11 mouse cellular contexts compared by ENCODE assay signal in the genomic region with DNA sequence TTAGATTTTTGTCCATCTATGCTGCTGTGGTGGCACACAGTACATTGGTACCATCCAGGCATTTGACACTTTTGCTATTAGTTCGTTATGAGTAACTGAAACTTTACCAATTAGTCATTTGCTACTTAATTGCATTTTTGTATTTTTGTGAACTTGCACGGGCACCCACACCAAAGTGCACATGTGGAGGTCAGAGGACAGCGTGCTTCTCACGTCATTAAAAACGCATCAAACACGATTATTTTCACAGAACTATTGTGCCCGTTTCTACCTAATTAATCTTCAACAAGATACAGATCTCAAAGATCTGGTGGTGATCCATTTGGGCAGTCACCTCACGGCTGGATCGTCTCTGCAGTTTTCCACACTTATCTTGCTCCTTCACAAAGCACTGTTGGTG.
DNase-seq lines count a peak whose midpoint lies in the region; ATAC-seq and TF ChIP-seq lines count a peak whose summit lies in the region.
"Had no signal": no experiment of that assay in that cellular context is flagged by ENCODE, and none has a peak within 500 bp of the region (broad histone marks: within the 10 kb centered on the region; RNA-seq: fewer than 3 reads in every experiment).

No protein-coding gene starts in this region.

- no peak overlapping the region for H3K4me3 ChIP-seq in heart, embryonic 14.5 days (ENCODE audit: control insufficient read depth in 1 of 2, insufficient read depth in 1 of 2, low read depth in 1 of 2, low read length in 2 of 2)
- no peak overlapping the region for H3K4me3 ChIP-seq in heart, embryonic 10.5 days
- no peak overlapping the region for H3K4me3 ChIP-seq in lung, embryonic 15.5 days
- no peak overlapping the region for H3K4me3 ChIP-seq in lung, postnatal 0 days (ENCODE audit: low read depth, low read length)
- H3K4me3 ChIP-seq in forebrain, postnatal 0 days (ENCODE audit: low read depth, low read length) = no peak overlapping the region
- H3K4me3 ChIP-seq in midbrain, embryonic 13.5 days (replicated peaks) = no peak overlapping the region

- no peaks in the 10 kb centered on the region for H3K36me3 ChIP-seq in heart, embryonic 14.5 days (ENCODE audit: control insufficient read depth, insufficient read depth, low read length)
- no peaks in the 10 kb centered on the region for H3K36me3 ChIP-seq in heart, embryonic 10.5 days
- H3K36me3 ChIP-seq in lung, embryonic 15.5 days = no peaks in the 10 kb centered on the region
- H3K36me3 ChIP-seq in lung, postnatal 0 days (ENCODE audit: insufficient read depth, low read length) = no peaks in the 10 kb centered on the region
- H3K36me3 ChIP-seq in forebrain, postnatal 0 days (ENCODE audit: insufficient read depth) = no peaks in the 10 kb centered on the region
- H3K36me3 ChIP-seq in midbrain, embryonic 13.5 days = no peaks in the 10 kb centered on the region

- WGBS in heart, embryonic 14.5 days = 38% methylated on average over 9 of the region's 9 CpGs
- 26% methylated on average over 9 of the region's 9 CpGs for WGBS in heart, embryonic 10.5 days
- 21% methylated on average over 9 of the region's 9 CpGs for WGBS in lung, embryonic 15.5 days
- WGBS in lung, postnatal 0 days = 31% methylated on average over 9 of the region's 9 CpGs
- 14% methylated on average over 9 of the region's 9 CpGs for WGBS in forebrain, postnatal 0 days
- WGBS in midbrain, embryonic 13.5 days = 20% methylated on average over 9 of the region's 9 CpGs

- H3K4me1 ChIP-seq in heart, embryonic 14.5 days (ENCODE audit: control insufficient read depth in 2 of 2, insufficient read depth in 2 of 2, low read length in 2 of 2) = peaks cover 11 to 17% of the 10 kb centered on the region in 2 experiments; a peak in 2 of 4 replicates
- peaks cover 30% of the 10 kb centered on the region; the same call in 1 of the 2 replicates for H3K4me1 ChIP-seq in heart, embryonic 10.5 days
- H3K4me1 ChIP-seq in lung, embryonic 15.5 days = peaks cover 21% of the 10 kb centered on the region
- H3K4me1 ChIP-seq in lung, postnatal 0 days (ENCODE audit: insufficient read depth, low read depth, low read length) = peaks cover 4% of the 10 kb centered on the region
- peaks cover 12% of the 10 kb centered on the region for H3K4me1 ChIP-seq in forebrain, postnatal 0 days (ENCODE audit: insufficient read depth)
- H3K4me1 ChIP-seq in midbrain, embryonic 13.5 days (replicated peaks) = peaks cover 65% of the 10 kb centered on the region

- H3K27me3 ChIP-seq in heart, embryonic 14.5 days (ENCODE audit: control insufficient read depth, insufficient read depth, low read length) = peaks cover 20% of the 10 kb centered on the region
- H3K27me3 ChIP-seq in heart, embryonic 10.5 days (ENCODE audit: insufficient read depth, poor library complexity, severe bottlenecking) = peaks cover 27% of the 10 kb centered on the region; the same call in 1 of the 2 replicates
- peaks cover 15% of the 10 kb centered on the region for H3K27me3 ChIP-seq in lung, embryonic 15.5 days
- no peaks in the 10 kb centered on the region for H3K27me3 ChIP-seq in lung, postnatal 0 days (replicated peaks; ENCODE audit: insufficient read depth, low read length)
- no peaks in the 10 kb centered on the region for H3K27me3 ChIP-seq in forebrain, postnatal 0 days (ENCODE audit: insufficient read depth, low read length)
- H3K27me3 ChIP-seq in midbrain, embryonic 13.5 days = peaks cover 3% of the 10 kb centered on the region; the same call in 1 of the 2 replicates

- H3K9me3 ChIP-seq in heart, embryonic 14.5 days (ENCODE audit: control insufficient read depth, low read length) = no peaks in the 10 kb centered on the region
- H3K9me3 ChIP-seq in heart, embryonic 10.5 days = no peaks in the 10 kb centered on the region
- H3K9me3 ChIP-seq in lung, embryonic 15.5 days = no peaks in the 10 kb centered on the region
- no peaks in the 10 kb centered on the region for H3K9me3 ChIP-seq in lung, postnatal 0 days (ENCODE audit: low read length)
- H3K9me3 ChIP-seq in forebrain, postnatal 0 days (ENCODE audit: low read length) = no peaks in the 10 kb centered on the region
- no peaks in the 10 kb centered on the region for H3K9me3 ChIP-seq in midbrain, embryonic 13.5 days

- H3K4me2 ChIP-seq in heart, embryonic 14.5 days (ENCODE audit: low read length) = peak overlapping the region; percentile 72
- peak overlapping the region; percentile 54; the same call in 1 of the 2 replicates for H3K4me2 ChIP-seq in lung, embryonic 15.5 days
- H3K4me2 ChIP-seq in lung, postnatal 0 days (replicated peaks; ENCODE audit: low read depth, low read length) = no peak overlapping the region; the same call in 1 of the 2 replicates
- H3K4me2 ChIP-seq in forebrain, postnatal 0 days (ENCODE audit: low read depth) = peak overlapping the region; percentile 45; the same call in 1 of the 2 replicates
- peak overlapping the region; percentile 60 for H3K4me2 ChIP-seq in midbrain, embryonic 13.5 days (replicated peaks)

- H3K9ac ChIP-seq in heart, embryonic 14.5 days (ENCODE audit: low read length) = no peak overlapping the region
- no peak overlapping the region for H3K9ac ChIP-seq in lung, embryonic 15.5 days
- H3K9ac ChIP-seq in lung, postnatal 0 days (replicated peaks; ENCODE audit: low read depth) = no peak overlapping the region
- H3K9ac ChIP-seq in forebrain, postnatal 0 days = no peak overlapping the region
- no peak overlapping the region for H3K9ac ChIP-seq in midbrain, embryonic 13.5 days (replicated peaks)

- TF ChIP-seq CTCF in lung, postnatal 0 days (IDR thresholded peaks at IDR 0.05) = no peak
- no peak for TF ChIP-seq CTCF in forebrain, postnatal 0 days (IDR thresholded peaks at IDR 0.05; ENCODE audit: low read depth)

- no peak for DNase-seq in heart, embryonic 10.5 days (ENCODE audit: low spot score)
- DNase-seq in lung, postnatal 0 days (ENCODE audit: low spot score) = no peak
- no peak for DNase-seq in forebrain, postnatal 0 days
- no peak for DNase-seq in right cerebral cortex, postnatal 4 days
- no peak for DNase-seq in layer of hippocampus, adult 9-11 months
- DNase-seq: adrenal gland, postnatal 36 days; gastrocnemius, adult 2 months; lung, postnatal 14 days had no signal

- no peak for ATAC-seq in heart, embryonic 14.5 days (ENCODE audit: insufficient number of reproducible peaks, insufficient read depth, low FRiP score, low read depth)
- no peak for ATAC-seq in lung, embryonic 15.5 days (ENCODE audit: borderline replicate concordance, extremely low read depth, low FRiP score, low TSS enrichment)
- ATAC-seq in lung, postnatal 0 days = no peak
- no peak for ATAC-seq in forebrain, postnatal 0 days
- ATAC-seq in midbrain, embryonic 13.5 days = no peak

- TF ChIP-seq EP300 in lung, postnatal 0 days (IDR thresholded peaks at IDR 0.05) = no peak

- no peak overlapping the region for H3K27ac ChIP-seq in heart, embryonic 14.5 days (replicated peaks in 1 of 2; ENCODE audit: control insufficient read depth in 1 of 2, insufficient read depth in 1 of 2, low read depth in 2 of 2, low read length in 2 of 2)
- no peak overlapping the region for H3K27ac ChIP-seq in heart, embryonic 10.5 days
- no peak overlapping the region for H3K27ac ChIP-seq in lung, embryonic 15.5 days
- no peak overlapping the region for H3K27ac ChIP-seq in lung, postnatal 0 days (ENCODE audit: low read length)
- H3K27ac ChIP-seq in forebrain, postnatal 0 days (ENCODE audit: low read depth, low read length) = no peak overlapping the region
- no peak overlapping the region for H3K27ac ChIP-seq in midbrain, embryonic 13.5 days
